Mouse (Mus musculus) heart, adult 2 months (tissue): Measurements from ENCODE around the gene Poldip3.

Experiments
- CTCF ChIP-seq: fragments of 200-600 bp; IDR thresholded peaks from 2 replicates; pipeline ENCODE4 v1.8.1; 2022; ENCODE audit warnings: antibody characterized with exemption, mild to moderate bottlenecking, moderate library complexity
- EP300 ChIP-seq: fragments of 200-500 bp; IDR thresholded peaks from 2 replicates; pipeline ENCODE4 v1.6.1; 2011; ENCODE audit warnings: low read depth, low read length, control low read depth; ENCODE audit not compliant: insufficient read depth
- POLR2A ChIP-seq: fragments of 200-500 bp; IDR thresholded peaks from 2 replicates; pipeline ENCODE4 v1.6.1; 2011; ENCODE audit warnings: mild to moderate bottlenecking, low read depth, low read length, control low read depth; ENCODE audit not compliant: insufficient read depth

DNA sequence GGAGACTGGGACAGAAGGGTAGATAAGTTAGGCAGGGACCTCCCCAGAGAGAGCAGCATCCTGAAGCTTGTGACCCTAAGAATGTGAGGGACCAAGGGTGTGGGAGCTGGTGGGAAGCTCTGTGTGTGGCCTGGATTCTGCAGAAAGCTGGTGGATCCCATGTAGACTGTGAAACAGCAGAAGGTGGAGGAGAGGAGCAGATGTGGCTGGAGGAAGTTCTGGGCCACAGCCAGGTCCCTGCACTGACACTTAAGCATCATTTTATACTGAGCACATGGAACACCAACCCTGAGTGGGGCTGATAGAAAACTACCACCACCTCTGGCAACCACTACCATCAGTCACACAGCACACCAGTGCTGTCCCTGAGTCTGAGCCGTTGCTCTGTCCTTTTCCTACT is 46.1 kb downstream of the Poldip3 start:
- TF ChIP-seq CTCF, result no peak
- no peak for TF ChIP-seq POLR2A
- no peak for TF ChIP-seq EP300
